Mouse (Mus musculus) liver, embryonic 14.5 days (tissue): ENCODE results near the gene Nrxn1.

Source experiments
- CTCF ChIP-seq: IDR thresholded peaks from 2 replicates; pipeline ENCODE4 v1.5.1; 2016; ENCODE audit warnings: antibody characterized with exemption, low read depth, control low read depth
- EP300 ChIP-seq: IDR thresholded peaks from 2 replicates; pipeline ENCODE4 v1.6.1; 2016; ENCODE audit warnings: antibody characterized with exemption, low read depth

GRCm38 (mm10) chr17:90422591-90422990 is 670.3 kb downstream of the Nrxn1 start:
- TF ChIP-seq EP300 (no peak), CTCF (no peak)
